Mouse (Mus musculus): ENCODE measurements around the gene Map4k3. TPM values are rescaled to one million over a fixed set of nuclear protein-coding genes. Genes with fewer than 3 reads are reported as not detected.
A peak's percentile ranks its signal among the peaks of the same experiment; 100 is the strongest.
"Not testable (repeated sequence)": the region's sequence is repeated elsewhere in the genome, so short reads cannot be mapped to it uniquely, and the experiment has no call there.

Map4k3 gene
- 10 to 100 TPM; 43.1 to 46.3 TPM for total RNA-seq (2021)

GRCm38 (mm10) chr17:80728062-80728858 is at the start of gene Map4k3:
TSS of gene Map4k3 (minus strand) at chr17:80728485.
- intact Hi-C loops (cut with DNase I): loop anchor here (2.0 to 5.0 kb wide), 4 partner anchors 25 to 254 kb away; no protein-coding TSS in a partner anchor
- DNase-seq: peak; percentile 88 to 92

- intact Hi-C loops (cut with DNase I): no loop called here
- DNase-seq: no peak
These were observed 49.3 kb upstream of the Map4k3 start for GRCm38 (mm10) chr17:80777581-80777980.

- intact Hi-C loops (cut with DNase I): no loop called here
- peak in 1 of 2 experiments; percentile 59 for DNase-seq
These were observed 47.0 kb upstream of the Map4k3 start for GRCm38 (mm10) chr17:80775178-80775788.

- peak in 1 of 2 experiments; percentile 19 for DNase-seq
- intact Hi-C loops (cut with DNase I): no loop called here
These were observed 44.5 kb upstream of the Map4k3 start for GRCm38 (mm10) chr17:80772545-80773453.

DNA sequence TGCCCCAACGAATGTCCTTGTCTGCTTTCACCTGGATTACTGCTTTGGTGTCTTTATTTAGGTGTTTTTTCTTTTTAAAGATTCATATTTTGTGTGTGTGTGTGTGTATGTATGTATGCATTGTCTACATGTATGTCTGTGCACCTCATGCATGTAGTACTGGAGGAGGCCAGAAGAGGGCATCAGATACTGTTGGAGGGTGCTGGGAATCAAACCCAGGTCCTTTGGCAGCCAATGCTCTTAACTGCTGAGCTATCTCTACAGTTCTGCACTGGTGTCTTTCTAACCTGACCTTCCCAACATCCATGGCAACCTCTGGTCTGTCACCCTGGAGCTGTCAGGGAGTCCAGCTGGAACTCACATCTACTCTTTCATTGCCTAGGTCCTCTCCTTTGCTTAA is 41.8 kb upstream of the Map4k3 start:
- no peak for DNase-seq
- intact Hi-C loops (cut with DNase I): no loop called here

DNA sequence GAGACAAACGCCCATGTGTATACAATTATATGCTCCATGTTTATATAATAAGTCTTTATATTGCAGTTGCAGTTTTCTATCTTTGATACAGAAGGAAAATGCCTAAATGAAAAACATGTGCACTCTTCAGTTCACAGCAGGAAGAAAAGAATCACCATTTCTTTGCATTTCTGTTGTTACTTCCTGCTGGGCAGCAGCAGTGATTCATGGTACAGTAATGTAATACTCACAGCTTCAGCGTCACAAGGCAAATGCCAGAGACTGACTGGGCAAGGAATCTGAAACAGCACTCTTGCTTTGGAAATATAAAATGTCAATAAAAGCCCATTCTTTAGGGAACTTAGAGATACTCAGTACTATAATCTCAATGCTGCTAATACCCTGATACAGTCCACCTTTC is 36.9 kb upstream of the Map4k3 start:
- no peak for DNase-seq
- intact Hi-C loops (cut with DNase I): no loop called here

DNA sequence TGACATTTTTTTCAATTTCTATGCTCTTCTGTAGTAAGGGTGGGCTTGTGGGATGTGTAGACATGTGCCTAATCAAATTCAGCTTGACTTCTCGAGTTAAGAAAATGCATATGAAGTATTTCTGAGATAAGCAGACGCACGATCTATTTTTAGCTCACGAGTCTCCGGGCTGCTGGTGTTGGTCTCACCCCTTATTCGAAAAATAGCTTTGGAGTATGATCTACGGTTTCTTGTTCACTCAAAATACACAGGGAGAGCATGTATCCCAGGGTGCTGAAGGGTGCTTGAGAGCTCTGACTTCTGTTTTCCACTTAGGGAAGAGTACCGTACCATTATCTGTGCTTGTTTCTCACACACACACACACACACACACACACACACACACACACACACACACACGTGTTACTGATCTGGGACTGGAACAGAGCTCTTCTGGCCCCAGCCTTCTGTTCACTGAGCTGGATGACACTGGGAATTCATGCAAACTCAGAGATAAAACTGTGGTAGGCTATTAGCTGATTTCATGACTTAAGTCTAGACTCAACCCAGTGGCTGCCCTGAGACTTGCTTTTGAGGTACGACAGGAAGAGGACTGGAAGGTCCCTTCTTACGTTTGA is 34.9 kb upstream of the Map4k3 start:
- peak in 1 of 2 experiments; percentile 40 for DNase-seq
- intact Hi-C loops (cut with DNase I): no loop called here

DNA sequence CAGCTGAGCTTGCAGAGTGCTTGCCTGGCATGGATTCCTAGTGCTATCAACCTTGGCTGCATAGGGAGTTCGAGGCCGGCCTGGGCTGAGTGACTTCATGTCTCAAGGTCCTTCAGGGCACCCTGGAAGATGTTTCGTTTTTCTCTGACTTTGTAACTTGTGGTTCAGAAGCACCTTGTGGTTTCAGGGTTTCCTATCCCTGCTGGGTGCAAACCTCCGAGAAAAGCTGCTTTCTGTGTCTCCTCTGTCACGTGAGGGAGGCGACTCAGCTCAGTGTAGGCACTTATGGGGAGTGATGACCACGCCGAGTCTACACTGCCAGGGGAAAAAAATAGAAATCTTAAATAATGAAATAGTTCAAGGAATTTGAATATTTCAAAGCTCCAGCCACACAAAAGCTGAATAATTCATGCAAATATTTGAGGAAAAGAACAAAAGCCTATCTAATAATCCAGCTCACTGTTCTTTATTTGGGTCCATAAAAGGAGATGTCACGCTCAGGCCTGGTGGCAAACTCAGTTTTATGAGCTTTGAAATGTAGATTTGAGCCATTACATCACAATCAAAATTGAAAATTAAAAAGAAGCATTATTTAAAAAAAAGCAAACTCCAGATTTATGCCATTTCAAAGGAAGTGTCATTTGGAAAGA is 34.2 kb upstream of the Map4k3 start:
- DNase-seq: no peak
- intact Hi-C loops (cut with DNase I): no loop called here

DNA sequence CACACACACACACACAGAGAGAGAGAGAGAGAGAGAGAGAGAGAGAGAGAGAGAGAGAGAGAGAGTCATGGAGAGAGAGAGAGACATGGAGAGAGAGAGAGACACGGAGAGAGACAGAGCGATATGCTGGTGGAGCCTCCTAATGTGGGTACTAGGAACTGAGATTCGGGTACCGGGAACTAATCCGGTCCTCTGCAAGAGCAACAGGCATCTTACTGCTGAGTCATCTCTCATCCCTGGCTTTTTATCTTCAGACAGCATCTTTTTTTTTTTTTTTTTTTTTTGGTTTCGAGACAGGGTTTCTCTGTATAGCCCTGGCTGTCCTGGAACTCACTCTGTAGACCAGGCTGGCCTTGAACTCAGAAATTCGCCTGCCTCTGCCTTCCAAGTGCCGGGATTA is 32.9 kb upstream of the Map4k3 start:
- DNase-seq; intact Hi-C loops (cut with DNase I): not testable (repeated sequence)

GRCm38 (mm10) chr17:80760344-80761145 is 32.3 kb upstream of the Map4k3 start:
- no peak for DNase-seq
- intact Hi-C loops (cut with DNase I): no loop called here

DNA sequence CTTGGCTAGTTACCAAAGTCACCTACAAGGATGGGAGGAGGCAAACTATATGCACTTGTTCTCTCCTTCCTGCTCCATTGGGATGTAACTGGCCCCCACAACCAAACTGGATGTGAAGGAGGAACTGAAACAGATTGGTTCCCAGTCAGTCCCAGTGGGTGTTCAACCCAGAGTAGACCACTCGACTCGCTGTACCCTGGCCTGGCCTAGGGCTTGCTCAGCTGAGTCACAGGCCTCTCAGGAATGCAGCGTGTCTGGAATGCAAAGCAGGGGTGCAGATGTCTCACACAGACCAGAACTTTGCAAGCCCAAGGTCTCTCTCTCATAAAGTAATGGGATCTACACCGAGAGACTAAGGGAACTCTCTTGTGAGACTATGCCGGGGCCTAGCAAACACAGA is 27.8 kb upstream of the Map4k3 start:
- intact Hi-C loops (cut with DNase I): no loop called here
- peak in 1 of 2 experiments; percentile 17 for DNase-seq

- intact Hi-C loops (cut with DNase I): no loop called here
- DNase-seq: no peak
These were observed 27.0 kb upstream of the Map4k3 start for GRCm38 (mm10) chr17:80755076-80755871.

DNA sequence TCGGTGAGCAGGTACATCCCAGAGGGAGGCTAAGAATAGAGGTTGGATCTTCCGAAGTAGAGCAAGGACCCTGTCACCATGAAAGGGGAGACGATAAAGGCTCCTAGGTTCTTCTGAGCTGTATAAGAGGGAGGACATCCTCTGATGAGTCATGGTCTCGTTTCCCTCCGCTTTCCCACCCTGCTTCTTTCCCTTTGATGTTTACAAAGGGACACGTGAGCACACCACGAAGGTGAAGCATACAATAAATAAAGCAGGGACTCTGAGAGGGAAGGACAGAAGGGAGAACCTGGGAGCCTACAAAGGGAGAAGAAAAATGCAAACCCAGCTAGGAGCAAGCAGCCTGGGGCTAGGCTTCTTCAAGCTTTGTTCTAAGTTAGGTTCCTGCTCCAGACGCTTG is 26.3 kb upstream of the Map4k3 start:
- no peak for DNase-seq
- intact Hi-C loops (cut with DNase I): no loop called here

DNA sequence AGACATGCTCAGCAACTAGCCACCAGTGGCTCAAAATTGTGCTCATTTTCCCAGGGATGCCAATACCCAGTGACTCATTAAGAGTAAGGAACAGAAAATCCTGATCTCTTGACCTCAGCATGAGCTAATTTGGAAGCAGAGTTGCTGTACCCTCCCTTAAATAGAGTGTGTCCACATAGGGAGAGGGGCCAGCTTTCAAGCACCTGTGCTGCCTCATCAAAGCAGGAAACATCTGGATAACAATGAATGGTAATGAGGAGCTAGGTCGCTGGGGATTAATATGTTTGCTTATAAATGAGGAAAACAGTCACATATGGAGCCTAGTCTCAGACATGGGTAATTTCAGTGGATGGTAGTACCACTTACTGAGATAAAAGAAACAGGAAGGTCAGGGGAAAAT is 24.2 kb upstream of the Map4k3 start:
- DNase-seq: peak; percentile 21 to 36
- intact Hi-C loops (cut with DNase I): loop anchor here (2.0 kb wide), 1 partner anchor 24 kb away; the partner anchor contains the start of gene Map4k3

- intact Hi-C loops (cut with DNase I): no loop called here
- no peak for DNase-seq
These were observed 11.1 kb upstream of the Map4k3 start for GRCm38 (mm10) chr17:80739421-80739820.

DNA sequence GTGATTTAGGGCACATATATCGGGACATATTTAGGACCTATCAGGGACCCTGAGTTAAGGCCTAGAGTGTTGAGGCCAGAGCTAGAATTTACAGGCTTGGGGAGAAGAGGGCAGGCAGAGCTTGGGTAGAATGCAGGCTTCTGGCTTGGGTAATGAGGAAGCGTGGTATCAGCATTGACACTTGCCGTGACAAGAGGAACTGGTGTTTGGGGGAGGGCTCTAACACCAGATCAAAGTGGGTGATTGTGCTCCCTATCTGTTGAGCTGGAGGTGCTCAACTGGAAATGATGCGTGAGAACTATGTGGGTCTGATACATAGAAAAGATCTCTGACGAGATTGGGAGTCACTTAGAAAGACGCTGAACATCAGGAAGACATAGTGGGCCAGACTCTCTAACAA is 6.4 kb upstream of the Map4k3 start:
- no peak for DNase-seq
- intact Hi-C loops (cut with DNase I): no loop called here

- intact Hi-C loops (cut with DNase I): no loop called here
- no peak for DNase-seq
These were observed 5.0 kb upstream of the Map4k3 start for GRCm38 (mm10) chr17:80733121-80733800.

GRCm38 (mm10) chr17:80732256-80732655 is 4.0 kb upstream of the Map4k3 start:
- intact Hi-C loops (cut with DNase I): no loop called here
- no peak for DNase-seq

Measured in heart, postnatal 10 days (tissue).